Mouse (Mus musculus) olfactory bulb, adult 2 months (tissue): ENCODE data around the gene Nrp2.

Experiments
- CTCF ChIP-seq: fragments of 200-500 bp; IDR thresholded peaks from 2 replicates; pipeline ENCODE4 v1.5.1; 2012; ENCODE audit warnings: low read depth, mild to moderate bottlenecking, low read length, moderate library complexity; ENCODE audit not compliant: insufficient read depth
- POLR2A ChIP-seq: fragments of 200-500 bp; IDR thresholded peaks from 2 replicates; pipeline ENCODE4 v1.6.1; 2012; ENCODE audit warnings: mild to moderate bottlenecking, low read depth, low read length, moderate library complexity; ENCODE audit not compliant: insufficient read depth

DNA sequence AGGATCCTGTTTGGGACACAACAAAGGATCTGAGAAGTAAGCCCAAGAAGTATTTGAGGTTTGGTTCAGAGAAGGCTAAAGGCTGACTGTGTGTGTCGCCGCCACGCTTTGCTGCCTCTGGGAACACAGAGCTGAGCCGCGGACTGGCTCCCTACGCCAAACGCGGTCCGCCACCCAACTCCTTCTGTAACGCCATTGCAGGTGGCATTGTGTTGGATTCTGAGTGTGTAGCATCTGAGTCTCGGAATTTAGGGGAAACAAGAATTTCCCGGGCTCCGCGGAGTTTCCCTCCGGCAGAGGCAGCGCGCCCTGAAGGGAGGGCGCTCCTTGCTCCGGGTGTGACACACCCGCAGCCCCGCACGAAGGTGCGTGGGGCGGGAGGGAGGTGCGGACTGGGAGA is 342 bp upstream of the Nrp2 start:
- no peak; the same call in 1 of the 2 replicates for TF ChIP-seq CTCF
- TF ChIP-seq POLR2A, result no peak
